Mouse (Mus musculus): ENCODE measurements around the gene Whamm.

DNA sequence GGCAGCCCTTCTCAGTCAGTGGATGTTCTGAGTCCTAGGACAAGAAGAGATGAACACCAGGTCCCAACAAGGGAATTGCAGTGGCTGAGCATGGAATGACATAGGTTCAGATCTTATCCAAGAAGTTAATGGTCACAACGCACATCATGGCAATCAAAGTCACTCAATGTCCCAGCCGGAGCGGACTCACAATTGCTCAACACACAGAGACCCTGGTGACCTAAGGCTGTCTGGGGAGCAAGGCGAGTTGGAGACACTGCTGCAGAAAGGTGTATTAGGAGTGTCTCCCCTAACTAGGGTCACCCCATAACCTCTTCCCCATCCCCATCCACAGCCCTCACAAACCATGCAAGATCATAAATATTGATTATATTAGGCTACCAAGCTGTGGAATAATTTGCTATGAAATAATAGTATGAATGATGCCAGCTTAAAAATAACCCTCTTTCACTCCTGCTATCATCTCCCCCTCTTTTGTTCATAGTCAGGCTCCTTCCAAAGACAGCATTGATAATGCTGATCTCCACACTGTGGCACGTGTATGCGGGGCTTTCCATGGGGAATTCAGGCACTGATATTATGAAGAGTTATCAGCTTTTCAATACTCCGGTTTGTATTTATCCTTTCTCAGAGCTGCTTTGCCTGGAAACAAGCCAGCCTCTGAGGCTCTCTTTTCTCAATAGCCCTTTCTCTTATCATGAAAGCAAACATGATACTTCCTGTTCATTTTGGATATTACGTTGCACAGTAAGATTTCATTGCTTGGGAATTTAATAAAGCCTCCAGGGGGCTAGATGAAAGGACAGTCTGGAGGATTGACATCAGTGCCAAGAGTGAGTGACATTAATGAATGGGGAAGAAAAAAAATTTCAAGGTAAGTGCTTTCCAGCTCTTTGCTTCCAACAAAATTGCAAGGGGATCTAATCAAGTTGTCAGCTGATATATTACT, 10.7 kb upstream of the Whamm start:
- TF ChIP-seq POLR2A (IDR thresholded peaks at IDR 0.05; ENCODE audit: borderline replicate concordance, control insufficient read depth, low read depth, low read length) = no peak
- TF ChIP-seq CTCF (IDR thresholded peaks at IDR 0.05; ENCODE audit: control insufficient read depth, insufficient read depth, low read length) = no peak
